Mouse (Mus musculus) heart, embryonic 16.5 days (tissue): ENCODE data around the gene Psmd5. TPM values are rescaled to one million over a fixed set of nuclear protein-coding genes. Genes with fewer than 3 reads are reported as not detected.

Experiments used
- ATAC-seq: fragments of 200-750 bp; cut with Nextera tagmentation; replicated peaks from 2 replicates; pipeline ENCODE4 v1.8.0; 2017; ENCODE audit warnings: moderate number of reproducible peaks; ENCODE audit not compliant: insufficient read depth, low FRiP score; ENCODE audit errors: extremely low read depth
- H3K27ac ChIP-seq: fragments of 300-500 bp; sonication (generic); 2 replicates; pipeline ENCODE4 v1.5.1; 2014; ENCODE audit warnings: mild to moderate bottlenecking, low read length, control low read depth, moderate library complexity
- H3K27me3 ChIP-seq: fragments of 300-500 bp; sonication (generic); 2 replicates; pipeline ENCODE4 v1.6.1; 2014; ENCODE audit warnings: low read length, mixed read lengths; ENCODE audit not compliant: control insufficient read depth, insufficient read depth
- H3K36me3 ChIP-seq: fragments of 300-500 bp; sonication (generic); 2 replicates; pipeline ENCODE4 v1.6.1; 2014; ENCODE audit not compliant: control insufficient read depth, insufficient read depth
- H3K4me1 ChIP-seq: fragments of 300-500 bp; sonication (generic); 2 replicates; pipeline ENCODE4 v1.6.1; 2014; ENCODE audit warnings: low read length, mixed read lengths; ENCODE audit not compliant: control insufficient read depth, insufficient read depth
- H3K4me2 ChIP-seq: fragments of 300-500 bp; sonication (generic); 2 replicates; pipeline ENCODE4 v1.6.1; 2014; ENCODE audit warnings: low read depth, mild to moderate bottlenecking, control low read depth, low read length
- H3K4me3 ChIP-seq: fragments of 300-500 bp; sonication (generic); 2 replicates; pipeline ENCODE4 v1.5.1; 2014; ENCODE audit warnings: mild to moderate bottlenecking, control low read depth, low read length
- H3K9ac ChIP-seq: fragments of 300-500 bp; sonication (generic); 2 replicates; pipeline ENCODE4 v1.6.1; 2014; ENCODE audit warnings: low read length, control low read depth
- H3K9me3 ChIP-seq: fragments of 300-500 bp; sonication (generic); replicated peaks from 2 replicates; pipeline ENCODE4 v1.6.1; 2016; ENCODE audit warnings: low read length; ENCODE audit not compliant: control insufficient read depth
- WGBS: fragments of 180-500 bp; shearing (Covaris S2); extraction: QIAGEN DNeasy Blood & Tissue Kit; methylation state at CpG from one replicate; pipeline ENCODE4 v1.1.7; 2014; 5-methylcytosine and 5-hydroxymethylcytosine counted together
- polyA plus RNA-seq: library from polyadenylated mRNA; unstranded; fragments of >200 nt; fragmentation: Nextera tagmentation; extraction: Ambion mirVana; gene quantifications from 2 replicates; pipeline ENCODE4 v1.2.1, GENCODE M21; 2015

Psmd5 gene
- polyA plus RNA-seq, 1 experiment from 2014 or later: 57.4 TPM

GRCm38 (mm10) chr2:34901726-34902125 lies 27.0 kb upstream of the Psmd5 start:
- no peak overlapping the region for H3K4me2 ChIP-seq
- no peak overlapping the region for H3K4me3 ChIP-seq
- no peaks in the 10 kb centered on the region for H3K36me3 ChIP-seq
- no peak for ATAC-seq
- no peak overlapping the region for H3K27ac ChIP-seq
- H3K9ac ChIP-seq: no peak overlapping the region
- no peaks in the 10 kb centered on the region for H3K9me3 ChIP-seq
- WGBS: 75% methylated on average over 4 of the region's 4 CpGs
- H3K27me3 ChIP-seq: no peaks in the 10 kb centered on the region
- peaks cover 15% of the 10 kb centered on the region for H3K4me1 ChIP-seq

GRCm38 (mm10) chr2:34900412-34900811 lies 25.6 kb upstream of the Psmd5 start:
- Histone ChIP-seq H3K4me2 (no peak overlapping the region), H3K27ac (no peak overlapping the region), H3K4me3 (no peak overlapping the region), H3K27me3 (no peaks in the 10 kb centered on the region), H3K36me3 (no peaks in the 10 kb centered on the region), H3K4me1 (peaks cover 13% of the 10 kb centered on the region), H3K9ac (no peak overlapping the region), H3K9me3 (no peaks in the 10 kb centered on the region)
- ATAC-seq: no peak
- WGBS: 87% methylated on average over 1 of the region's 1 CpGs

- Histone ChIP-seq H3K27ac (no peak overlapping the region), H3K4me3 (no peak overlapping the region), H3K9ac (no peak overlapping the region), H3K36me3 (no peaks in the 10 kb centered on the region), H3K4me1 (peaks cover 12% of the 10 kb centered on the region), H3K9me3 (no peaks in the 10 kb centered on the region), H3K4me2 (no peak overlapping the region), H3K27me3 (no peaks in the 10 kb centered on the region)
- ATAC-seq: no peak
- WGBS: 73% methylated on average over 11 of the region's 11 CpGs
Observed at GRCm38 (mm10) chr2:34899682-34900081, 24.9 kb upstream of the Psmd5 start.

GRCm38 (mm10) chr2:34897820-34898219 lies 23.1 kb upstream of the Psmd5 start:
- no peak; the same call in 1 of the 2 replicates for ATAC-seq
- Histone ChIP-seq H3K4me3 (no peak overlapping the region), H3K9me3 (no peaks in the 10 kb centered on the region), H3K4me1 (no peaks in the 10 kb centered on the region), H3K9ac (no peak overlapping the region), H3K4me2 (no peak overlapping the region), H3K36me3 (no peaks in the 10 kb centered on the region), H3K27ac (no peak overlapping the region), H3K27me3 (no peaks in the 10 kb centered on the region)
- WGBS: 25% methylated on average over 10 of the region's 10 CpGs

GRCm38 (mm10) chr2:34896821-34897460 lies 22.2 kb upstream of the Psmd5 start:
- no peaks in the 10 kb centered on the region for H3K4me1 ChIP-seq
- no peak for ATAC-seq
- WGBS: 83% methylated on average over 17 of the region's 17 CpGs
- no peak overlapping the region for H3K9ac ChIP-seq
- H3K4me3 ChIP-seq: no peak overlapping the region
- H3K36me3 ChIP-seq: no peaks in the 10 kb centered on the region
- H3K9me3 ChIP-seq: no peaks in the 10 kb centered on the region
- no peak overlapping the region for H3K4me2 ChIP-seq
- no peak overlapping the region for H3K27ac ChIP-seq
- no peaks in the 10 kb centered on the region for H3K27me3 ChIP-seq

GRCm38 (mm10) chr2:34895503-34896113 lies 20.8 kb upstream of the Psmd5 start:
- Histone ChIP-seq H3K36me3 (no peaks in the 10 kb centered on the region), H3K27ac (no peak overlapping the region), H3K4me1 (no peaks in the 10 kb centered on the region), H3K4me3 (no peak overlapping the region), H3K27me3 (no peaks in the 10 kb centered on the region), H3K9me3 (no peaks in the 10 kb centered on the region), H3K4me2 (no peak overlapping the region), H3K9ac (no peak overlapping the region)
- ATAC-seq: no peak
- WGBS: 68% methylated on average over 19 of the region's 19 CpGs

- Histone ChIP-seq H3K4me2 (no peak overlapping the region), H3K27me3 (no peaks in the 10 kb centered on the region), H3K36me3 (no peaks in the 10 kb centered on the region), H3K4me1 (no peaks in the 10 kb centered on the region), H3K4me3 (no peak overlapping the region), H3K27ac (no peak overlapping the region), H3K9me3 (no peaks in the 10 kb centered on the region), H3K9ac (no peak overlapping the region)
- WGBS: 67% methylated on average over 5 of the region's 5 CpGs
- no peak for ATAC-seq
Observed at GRCm38 (mm10) chr2:34893950-34894349, 19.2 kb upstream of the Psmd5 start.

GRCm38 (mm10) chr2:34884186-34884585 lies 9.4 kb upstream of the Psmd5 start:
- no peak for ATAC-seq
- no peak overlapping the region for H3K9ac ChIP-seq
- no peak overlapping the region for H3K4me3 ChIP-seq
- no peaks in the 10 kb centered on the region for H3K9me3 ChIP-seq
- H3K4me1 ChIP-seq: no peaks in the 10 kb centered on the region
- H3K27me3 ChIP-seq: no peaks in the 10 kb centered on the region
- H3K36me3 ChIP-seq: no peaks in the 10 kb centered on the region
- no peak overlapping the region for H3K27ac ChIP-seq
- WGBS: 87% methylated on average over 2 of the region's 2 CpGs
- H3K4me2 ChIP-seq: no peak overlapping the region

GRCm38 (mm10) chr2:34883190-34883589 lies 8.4 kb upstream of the Psmd5 start:
- H3K9me3 ChIP-seq: no peaks in the 10 kb centered on the region
- no peak overlapping the region for H3K27ac ChIP-seq
- H3K27me3 ChIP-seq: no peaks in the 10 kb centered on the region
- H3K4me3 ChIP-seq: no peak overlapping the region
- H3K36me3 ChIP-seq: no peaks in the 10 kb centered on the region
- 35% methylated on average over 5 of the region's 5 CpGs for WGBS
- ATAC-seq: no peak
- no peak overlapping the region for H3K4me2 ChIP-seq
- H3K4me1 ChIP-seq: no peaks in the 10 kb centered on the region
- no peak overlapping the region for H3K9ac ChIP-seq
